Mouse (Mus musculus): Measurements from ENCODE around the gene Tuba1c.

The Tuba1c gene

GRCm38 (mm10) chr15:99029619-99030584 is at the start of gene Tuba1c:
TSS of gene Tuba1c (plus strand) at chr15:99029891.
- DNase-seq = peak; percentile 98

GRCm38 (mm10) chr15:98980012-98980614 is 49.6 kb upstream of the Tuba1c start:
- DNase-seq = no peak

GRCm38 (mm10) chr15:98982100-98982499 is 47.6 kb upstream of the Tuba1c start:
- no peak for DNase-seq

- no peak for DNase-seq
These were observed 46.1 kb upstream of the Tuba1c start for GRCm38 (mm10) chr15:98983431-98984081.

GRCm38 (mm10) chr15:98984681-98985080 is 45.0 kb upstream of the Tuba1c start:
- DNase-seq = no peak

- DNase-seq = peak; percentile 85
These were observed 44.3 kb upstream of the Tuba1c start for GRCm38 (mm10) chr15:98985240-98985981.

- no peak for DNase-seq
These were observed 43.5 kb upstream of the Tuba1c start for GRCm38 (mm10) chr15:98985982-98986715.

- DNase-seq = no peak
These were observed 42.5 kb upstream of the Tuba1c start for GRCm38 (mm10) chr15:98987077-98987630.

GRCm38 (mm10) chr15:98987661-98988181 is 42.0 kb upstream of the Tuba1c start:
- DNase-seq = no peak

GRCm38 (mm10) chr15:98988787-98989186 is 40.9 kb upstream of the Tuba1c start:
- no peak for DNase-seq

- no peak for DNase-seq
These were observed 39.8 kb upstream of the Tuba1c start for GRCm38 (mm10) chr15:98989701-98990430.

GRCm38 (mm10) chr15:98990669-98991539 is 38.8 kb upstream of the Tuba1c start:
- DNase-seq = no peak

- no peak for DNase-seq
These were observed 38.1 kb upstream of the Tuba1c start for GRCm38 (mm10) chr15:98991540-98992050.

GRCm38 (mm10) chr15:98992086-98992912 is 37.4 kb upstream of the Tuba1c start:
- DNase-seq = peak; percentile 54

- peak; percentile 95 for DNase-seq
These were observed 36.4 kb upstream of the Tuba1c start for GRCm38 (mm10) chr15:98993093-98993793.

GRCm38 (mm10) chr15:98993865-98994264 is 35.8 kb upstream of the Tuba1c start:
- DNase-seq = peak; percentile 90

- no peak for DNase-seq
These were observed 34.7 kb upstream of the Tuba1c start for GRCm38 (mm10) chr15:98994957-98995520.
